Mouse (Mus musculus): ENCODE results near the gene Wdr26. TPM values are rescaled to one million over a fixed set of nuclear protein-coding genes. Genes with fewer than 3 reads are reported as not detected.

Wdr26 gene
- total and polyA plus RNA-seq, 2 experiments = 20.9 to 61.4 TPM

GRCm38 (mm10) chr1:181228591-181228990 is 16.8 kb upstream of the Wdr26 start:
- TF ChIP-seq CTCF (IDR thresholded peaks at IDR 0.05; ENCODE audit: low read depth, low read length) (no peak), POLR2A (IDR thresholded peaks at IDR 0.05; ENCODE audit: extremely low read depth, insufficient read depth, low read length) (no peak)
- no peaks in the 10 kb centered on the region for H3K4me1 ChIP-seq (ENCODE audit: control insufficient read depth, insufficient read depth, low read length)
- H3K36me3 ChIP-seq (ENCODE audit: control insufficient read depth, insufficient read depth, low read length) = no peaks in the 10 kb centered on the region
- DNase-seq (ENCODE audit: extremely low read depth, low read depth, low spot score) = no peak
- no peak overlapping the region for H3K9ac ChIP-seq (ENCODE audit: low read depth, low read length)
- 80% methylated on average over 5 of the region's 5 CpGs for WGBS
- no peaks in the 10 kb centered on the region for H3K27me3 ChIP-seq (ENCODE audit: control insufficient read depth, insufficient read depth, low read length)
- no peak overlapping the region for H3K27ac ChIP-seq (replicated peaks; ENCODE audit: insufficient read depth, low read depth, low read length)
- H3K4me3 ChIP-seq (ENCODE audit: insufficient read depth, low read depth, low read length) = no peak overlapping the region
- H3K79me2 ChIP-seq (ENCODE audit: control insufficient read depth, insufficient read depth, low read length) = no peaks in the 10 kb centered on the region

GRCm38 (mm10) chr1:181227804-181228203 is 16.0 kb upstream of the Wdr26 start:
- Histone ChIP-seq H3K36me3 (ENCODE audit: control insufficient read depth, insufficient read depth, low read length) (0 out of 2 replicates have a peak, but pooled peaks cover 2% of the 10 kb centered on the region), H3K27ac (replicated peaks; ENCODE audit: insufficient read depth, low read depth, low read length) (no peak overlapping the region), H3K27me3 (ENCODE audit: control insufficient read depth, insufficient read depth, low read length) (no peaks in the 10 kb centered on the region), H3K79me2 (ENCODE audit: control insufficient read depth, insufficient read depth, low read length) (no peaks in the 10 kb centered on the region), H3K4me3 (ENCODE audit: insufficient read depth, low read depth, low read length) (no peak overlapping the region), H3K9ac (ENCODE audit: low read depth, low read length) (no peak overlapping the region), H3K4me1 (ENCODE audit: control insufficient read depth, insufficient read depth, low read length) (no peaks in the 10 kb centered on the region)
- DNase-seq (ENCODE audit: extremely low read depth, low read depth, low spot score) = no peak
- TF ChIP-seq CTCF (IDR thresholded peaks at IDR 0.05; ENCODE audit: low read depth, low read length) (no peak), POLR2A (IDR thresholded peaks at IDR 0.05; ENCODE audit: extremely low read depth, insufficient read depth, low read length) (no peak)
- WGBS = 93% methylated on average over 11 of the region's 11 CpGs

GRCm38 (mm10) chr1:181226850-181227249 is 15.0 kb upstream of the Wdr26 start:
- 74% methylated on average over 11 of the region's 11 CpGs for WGBS
- Histone ChIP-seq H3K36me3 (ENCODE audit: control insufficient read depth, insufficient read depth, low read length) (0 out of 2 replicates have a peak, but pooled peaks cover 2% of the 10 kb centered on the region), H3K27me3 (ENCODE audit: control insufficient read depth, insufficient read depth, low read length) (no peaks in the 10 kb centered on the region), H3K4me1 (ENCODE audit: control insufficient read depth, insufficient read depth, low read length) (no peaks in the 10 kb centered on the region), H3K27ac (replicated peaks; ENCODE audit: insufficient read depth, low read depth, low read length) (no peak overlapping the region), H3K79me2 (ENCODE audit: control insufficient read depth, insufficient read depth, low read length) (no peaks in the 10 kb centered on the region), H3K4me3 (ENCODE audit: insufficient read depth, low read depth, low read length) (no peak overlapping the region), H3K9ac (ENCODE audit: low read depth, low read length) (no peak overlapping the region)
- no peak for TF ChIP-seq POLR2A (IDR thresholded peaks at IDR 0.05; ENCODE audit: extremely low read depth, insufficient read depth, low read length)
- no peak for TF ChIP-seq CTCF (IDR thresholded peaks at IDR 0.05; ENCODE audit: low read depth, low read length)
- DNase-seq (ENCODE audit: extremely low read depth, low read depth, low spot score) = no peak

GRCm38 (mm10) chr1:181225281-181225680 is 13.5 kb upstream of the Wdr26 start:
- no peak overlapping the region for H3K9ac ChIP-seq (ENCODE audit: low read depth, low read length)
- no peak overlapping the region for H3K4me3 ChIP-seq (ENCODE audit: insufficient read depth, low read depth, low read length)
- no peak overlapping the region for H3K27ac ChIP-seq (replicated peaks; ENCODE audit: insufficient read depth, low read depth, low read length)
- no peaks in the 10 kb centered on the region for H3K79me2 ChIP-seq (ENCODE audit: control insufficient read depth, insufficient read depth, low read length)
- TF ChIP-seq CTCF (IDR thresholded peaks at IDR 0.05; ENCODE audit: low read depth, low read length) (no peak), POLR2A (IDR thresholded peaks at IDR 0.05; ENCODE audit: extremely low read depth, insufficient read depth, low read length) (no peak)
- H3K4me1 ChIP-seq (ENCODE audit: control insufficient read depth, insufficient read depth, low read length) = no peaks in the 10 kb centered on the region
- DNase-seq (ENCODE audit: extremely low read depth, low read depth, low spot score) = no peak
- no peaks in the 10 kb centered on the region for H3K27me3 ChIP-seq (ENCODE audit: control insufficient read depth, insufficient read depth, low read length)
- 0 out of 2 replicates have a peak, but pooled peaks cover 2% of the 10 kb centered on the region for H3K36me3 ChIP-seq (ENCODE audit: control insufficient read depth, insufficient read depth, low read length)
- WGBS = 85% methylated on average over 5 of the region's 5 CpGs

- H3K36me3 ChIP-seq (ENCODE audit: control insufficient read depth, insufficient read depth, low read length) = 0 out of 2 replicates have a peak, but pooled peaks cover 2% of the 10 kb centered on the region
- no peak for TF ChIP-seq POLR2A (IDR thresholded peaks at IDR 0.05; ENCODE audit: extremely low read depth, insufficient read depth, low read length)
- WGBS = 79% methylated on average over 1 of the region's 1 CpGs
- no peak overlapping the region for H3K27ac ChIP-seq (replicated peaks; ENCODE audit: insufficient read depth, low read depth, low read length)
- H3K4me1 ChIP-seq (ENCODE audit: control insufficient read depth, insufficient read depth, low read length) = no peaks in the 10 kb centered on the region
- no peaks in the 10 kb centered on the region for H3K27me3 ChIP-seq (ENCODE audit: control insufficient read depth, insufficient read depth, low read length)
- DNase-seq (ENCODE audit: extremely low read depth, low read depth, low spot score) = no peak
- H3K79me2 ChIP-seq (ENCODE audit: control insufficient read depth, insufficient read depth, low read length) = no peaks in the 10 kb centered on the region
- no peak overlapping the region for H3K4me3 ChIP-seq (ENCODE audit: insufficient read depth, low read depth, low read length)
- H3K9ac ChIP-seq (ENCODE audit: low read depth, low read length) = no peak overlapping the region
Measured at GRCm38 (mm10) chr1:181222041-181222440, 10.2 kb upstream of the Wdr26 start.

GRCm38 (mm10) chr1:181216315-181216714 is 4.5 kb upstream of the Wdr26 start:
- DNase-seq (ENCODE audit: extremely low read depth, low read depth, low spot score) = no peak
- Histone ChIP-seq H3K4me3 (ENCODE audit: insufficient read depth, low read depth, low read length) (no peak overlapping the region), H3K27me3 (ENCODE audit: control insufficient read depth, insufficient read depth, low read length) (no peaks in the 10 kb centered on the region), H3K9ac (ENCODE audit: low read depth, low read length) (no peak overlapping the region), H3K27ac (replicated peaks; ENCODE audit: insufficient read depth, low read depth, low read length) (no peak overlapping the region), H3K79me2 (ENCODE audit: control insufficient read depth, insufficient read depth, low read length) (peaks cover 10% of the 10 kb centered on the region), H3K36me3 (ENCODE audit: control insufficient read depth, insufficient read depth, low read length) (no peaks in the 10 kb centered on the region), H3K4me1 (ENCODE audit: control insufficient read depth, insufficient read depth, low read length) (no peaks in the 10 kb centered on the region)
- 92% methylated on average over 4 of the region's 4 CpGs for WGBS
- TF ChIP-seq CTCF (IDR thresholded peaks at IDR 0.05; ENCODE audit: low read depth, low read length) = no peak
- TF ChIP-seq POLR2A (IDR thresholded peaks at IDR 0.05; ENCODE audit: extremely low read depth, insufficient read depth, low read length) = no peak

Data from liver, adult 2 months (tissue).